In the genomic region with DNA sequence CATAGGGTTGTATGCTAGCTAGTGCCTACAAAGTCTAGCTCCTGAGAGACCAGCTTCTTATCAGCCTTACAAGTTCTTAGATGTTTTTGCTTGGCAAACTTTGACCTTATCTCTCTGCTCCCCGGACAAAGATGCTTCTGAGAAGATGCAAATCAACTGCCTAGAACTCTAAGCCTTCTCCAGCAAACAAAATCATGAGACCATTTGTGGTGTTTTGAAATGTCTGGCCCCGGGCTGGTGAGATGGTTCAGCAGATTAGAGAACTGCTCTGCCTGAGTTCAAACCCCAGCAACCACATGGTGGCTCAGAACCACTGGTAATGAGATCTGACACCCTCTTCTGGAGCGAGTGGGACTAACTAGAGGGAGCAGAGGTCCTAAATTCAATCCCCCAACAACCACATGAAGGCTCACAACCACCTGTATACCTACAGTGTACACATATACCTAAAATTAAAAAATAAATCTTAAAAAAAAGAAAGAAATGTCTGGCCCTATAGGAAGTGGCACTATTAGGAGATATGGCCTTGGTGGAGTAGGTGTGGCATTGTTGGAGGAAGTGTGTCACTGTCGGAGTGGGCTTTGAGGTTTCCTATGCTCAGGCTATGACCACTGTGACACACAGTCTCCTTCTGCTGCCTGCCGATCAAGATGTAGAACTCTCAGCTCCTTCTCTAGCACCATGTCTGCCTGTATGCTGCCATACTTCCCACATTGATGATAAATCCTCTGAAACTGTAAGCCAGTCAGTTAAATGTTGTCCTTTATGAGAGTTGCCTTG, we compare ENCODE assay signal across 29 mouse cellular contexts. TPM values are rescaled to one million over a fixed set of nuclear protein-coding genes. Genes with fewer than 3 reads are reported as not detected.
DNase-seq lines count a peak whose midpoint lies in the region; ATAC-seq and TF ChIP-seq lines count a peak whose summit lies in the region.
"Had no signal": no experiment of that assay in that cellular context is flagged by ENCODE, and none has a peak within 500 bp of the region (broad histone marks: within the 10 kb centered on the region; RNA-seq: fewer than 3 reads in every experiment).

No protein-coding gene starts in this region.

- ATAC-seq in liver, embryonic 12.5 days: no peak
- peak; percentile 34; the same call in 1 of the 2 replicates for ATAC-seq in G1E (ENCODE audit: extremely low read depth, insufficient number of reproducible peaks, low FRiP score, poor library complexity, severe bottlenecking)
- ATAC-seq in granulocyte monocyte progenitor cell, adult 5-6 weeks (replicated peaks; ENCODE audit: poor library complexity, severe bottlenecking): peak; percentile 54
- ATAC-seq in erythroblast, adult 5-6 weeks (replicated peaks; ENCODE audit: low FRiP score, poor library complexity, severe bottlenecking): no peak
- ATAC-seq: forebrain, embryonic 13.5 days; hindbrain, postnatal 0 days; intestine, postnatal 0 days; lung, postnatal 0 days; Patski had no signal

- H3K36me3 ChIP-seq in liver, embryonic 12.5 days: no peaks in the 10 kb centered on the region
- H3K36me3 ChIP-seq in G1E (replicated peaks): no peaks in the 10 kb centered on the region
- H3K36me3 ChIP-seq: hindbrain, embryonic 12.5 days; kidney, embryonic 15.5 days; limb, embryonic 13.5 days; stomach, embryonic 15.5 days had no signal

- peaks cover 43% of the 10 kb centered on the region for H3K4me1 ChIP-seq in liver, embryonic 12.5 days
- H3K4me1 ChIP-seq in G1E (ENCODE audit: insufficient read depth, low read depth, low read length): peaks cover 41% of the 10 kb centered on the region

- H3K4me3 ChIP-seq in liver, embryonic 12.5 days: no peak overlapping the region
- peak overlapping the region; percentile 17; the same call in 1 of the 2 replicates for H3K4me3 ChIP-seq in G1E (ENCODE audit: low read depth, low read length)
- H3K4me3 ChIP-seq: forebrain, embryonic 13.5 days; hindbrain, embryonic 12.5 days; kidney, embryonic 15.5 days; limb, embryonic 13.5 days; stomach, embryonic 15.5 days had no signal

- H3K27me3 ChIP-seq in liver, embryonic 12.5 days (replicated peaks): peaks cover 39% of the 10 kb centered on the region
- H3K27me3 ChIP-seq in G1E (ENCODE audit: insufficient read depth, low read length): peaks cover 19% of the 10 kb centered on the region
- H3K27me3 ChIP-seq: forebrain, embryonic 13.5 days; hindbrain, embryonic 12.5 days; kidney, embryonic 15.5 days; limb, embryonic 13.5 days; Patski; stomach, embryonic 15.5 days had no signal

- H3K4me2 ChIP-seq in liver, embryonic 12.5 days: no peak overlapping the region; the same call in 1 of the 2 replicates
- H3K4me2 ChIP-seq: forebrain, embryonic 13.5 days; hindbrain, embryonic 12.5 days; kidney, embryonic 15.5 days; limb, embryonic 13.5 days; stomach, embryonic 15.5 days had no signal

- 0 out of 2 replicates have a peak overlapping the region, but pooled peaks have one; percentile 31 for H3K27ac ChIP-seq in liver, embryonic 12.5 days
- H3K27ac ChIP-seq: forebrain, embryonic 13.5 days; hindbrain, embryonic 12.5 days; hindbrain, postnatal 0 days; kidney, embryonic 15.5 days; limb, embryonic 13.5 days; macrophage; stomach, embryonic 15.5 days had no signal

- DNase-seq in liver (no peak), G1E (ENCODE audit: low spot score) (no peak)
- peak; percentile 57 for DNase-seq in yolk sac, embryonic 10.5 days (ENCODE audit: low spot score)
- no peak for DNase-seq in spleen, postnatal 4 days (ENCODE audit: low spot score in 2 of 2)
- no peak for DNase-seq in lung, postnatal 4 days
- DNase-seq: adrenal gland, postnatal 25 days; cerebellum, adult 11-12 months; cerebellum, adult 9-11 months; gastrocnemius, postnatal 10 days; heart, postnatal 14 days; kidney, postnatal 25 days; lung, adult 18-20 months; midbrain, embryonic 14.5 days; retina, postnatal 1 day; right cerebral cortex, postnatal 14 days had no signal

- no peak overlapping the region for H3K9ac ChIP-seq in liver, embryonic 12.5 days
- H3K9ac ChIP-seq: forebrain, embryonic 13.5 days; hindbrain, embryonic 12.5 days; kidney, embryonic 15.5 days; limb, embryonic 13.5 days; stomach, embryonic 15.5 days had no signal

- no peaks in the 10 kb centered on the region for H3K9me3 ChIP-seq in liver, embryonic 12.5 days (replicated peaks)
- no peaks in the 10 kb centered on the region for H3K9me3 ChIP-seq in G1E (replicated peaks)
- H3K9me3 ChIP-seq: forebrain, embryonic 13.5 days; hindbrain, embryonic 12.5 days; kidney, embryonic 15.5 days; limb, embryonic 13.5 days; stomach, embryonic 15.5 days had no signal

- no peak for TF ChIP-seq CTCF in G1E (IDR thresholded peaks at IDR 0.05; ENCODE audit: low read depth, low read length)

- WGBS in liver, embryonic 12.5 days (ENCODE audit: insufficient replicate concordance): 21% methylated on average over 5 of the region's 5 CpGs

RNA-seq across cellular contexts. Expression of a gene that starts 10.2 kb away (rescaled TPM):
- 10.4 and 10.5 TPM in 2 replicates for polyA plus RNA-seq in liver, embryonic 12.5 days (2016; fragmentation: Nextera tagmentation; extraction: Ambion mirVana)
- total RNA-seq in G1E (2014; fragmentation: Nextera tagmentation): 4.6 and 8.7 TPM in 2 replicates
- 8.1 and 8.4 TPM in 2 replicates for total RNA-seq in G1E (2017)
- polyA plus RNA-seq in G1E (2012): 0.96 and 1.7 TPM in 2 replicates
- 3.5 and 4.1 TPM in 2 replicates for total RNA-seq in granulocyte monocyte progenitor cell, adult 5-6 weeks (2014; fragmentation: Nextera tagmentation)
- total RNA-seq in granulocyte monocyte progenitor cell, adult 5-6 weeks (2017): 5.9 and 8.1 TPM in 2 replicates
- 3.1 and 7.5 TPM in 2 replicates for total RNA-seq in erythroblast, adult 5-6 weeks (2015; ENCODE audit: low replicate concordance)
- 8.4 and 11.3 TPM in 2 replicates for total RNA-seq in erythroblast, adult 5-6 weeks (2017; ENCODE audit: low replicate concordance)

RNA-seq across cellular contexts. Expression of a gene that starts 17.8 kb away (rescaled TPM):
- polyA plus RNA-seq in liver, embryonic 12.5 days (2016; fragmentation: Nextera tagmentation; extraction: Ambion mirVana): 0.41 and 0.42 TPM in 2 replicates
- total RNA-seq in G1E (2014; fragmentation: Nextera tagmentation): 11.4 and 11.7 TPM in 2 replicates
- total RNA-seq in G1E (2017): 1.7 and 2.8 TPM in 2 replicates
- 6.7 and 7.0 TPM in 2 replicates for polyA plus RNA-seq in G1E (2012)
- 0.62 TPM in 1 of 2 replicates, not detected in the other for total RNA-seq in granulocyte monocyte progenitor cell, adult 5-6 weeks (2014; fragmentation: Nextera tagmentation)
- total RNA-seq in granulocyte monocyte progenitor cell, adult 5-6 weeks (2017): not detected in 2 replicates
- not detected in 2 replicates for total RNA-seq in erythroblast, adult 5-6 weeks (2015; ENCODE audit: low replicate concordance)
- total RNA-seq in erythroblast, adult 5-6 weeks (2017; ENCODE audit: low replicate concordance): 0.09 TPM in 1 of 2 replicates, not detected in the other
- total RNA-seq: monocyte, adult 5-6 weeks had no signal
- polyA plus RNA-seq: macrophage had no signal

RNA-seq across cellular contexts. Expression of a gene that starts 32.4 kb away (rescaled TPM):
- polyA plus RNA-seq in liver, embryonic 12.5 days (2016; fragmentation: Nextera tagmentation; extraction: Ambion mirVana): 34.2 and 34.7 TPM in 2 replicates
- 49.1 TPM in 2 replicates for total RNA-seq in G1E (2014; fragmentation: Nextera tagmentation)
- 48.0 and 52.7 TPM in 2 replicates for total RNA-seq in G1E (2017)
- polyA plus RNA-seq in G1E (2012): 17.5 and 20.0 TPM in 2 replicates
- 43.7 and 43.8 TPM in 2 replicates for total RNA-seq in granulocyte monocyte progenitor cell, adult 5-6 weeks (2014; fragmentation: Nextera tagmentation)
- total RNA-seq in granulocyte monocyte progenitor cell, adult 5-6 weeks (2017): 45.7 and 58.0 TPM in 2 replicates
- 26.9 and 42.2 TPM in 2 replicates for total RNA-seq in erythroblast, adult 5-6 weeks (2015; ENCODE audit: low replicate concordance)
- total RNA-seq in erythroblast, adult 5-6 weeks (2017; ENCODE audit: low replicate concordance): 64.8 and 71.7 TPM in 2 replicates

RNA-seq across cellular contexts. Expression of a gene that starts 37.1 kb away (rescaled TPM):
- 555 and 561 TPM in 2 replicates for polyA plus RNA-seq in liver, embryonic 12.5 days (2016; fragmentation: Nextera tagmentation; extraction: Ambion mirVana)
- 4,124 and 4,641 TPM in 2 replicates for total RNA-seq in G1E (2014; fragmentation: Nextera tagmentation)
- total RNA-seq in G1E (2017): 1,044 and 1,182 TPM in 2 replicates
- polyA plus RNA-seq in G1E (2012): 4,182 and 5,947 TPM in 2 replicates
- total RNA-seq in granulocyte monocyte progenitor cell, adult 5-6 weeks (2014; fragmentation: Nextera tagmentation): 2,754 and 2,968 TPM in 2 replicates
- 1,150 and 1,165 TPM in 2 replicates for total RNA-seq in granulocyte monocyte progenitor cell, adult 5-6 weeks (2017)
- 345 and 426 TPM in 2 replicates for total RNA-seq in erythroblast, adult 5-6 weeks (2015; ENCODE audit: low replicate concordance)
- 114 and 205 TPM in 2 replicates for total RNA-seq in erythroblast, adult 5-6 weeks (2017; ENCODE audit: low replicate concordance)

RNA-seq across cellular contexts. Expression of a gene that starts 40.4 kb away (rescaled TPM):
- polyA plus RNA-seq in liver, embryonic 12.5 days (2016; fragmentation: Nextera tagmentation; extraction: Ambion mirVana): 0.36 and 0.43 TPM in 2 replicates
- total RNA-seq in G1E (2014; fragmentation: Nextera tagmentation) (0.58 and 2.4 TPM in 2 replicates), G1E (2017) (0.76 and 1.0 TPM in 2 replicates)
- 0.05 and 0.06 TPM in 2 replicates for polyA plus RNA-seq in G1E (2012)
- total RNA-seq in granulocyte monocyte progenitor cell, adult 5-6 weeks (2014; fragmentation: Nextera tagmentation): 0.28 and 2.6 TPM in 2 replicates
- 0.52 and 1.6 TPM in 2 replicates for total RNA-seq in granulocyte monocyte progenitor cell, adult 5-6 weeks (2017)
- total RNA-seq in erythroblast, adult 5-6 weeks (2015; ENCODE audit: low replicate concordance): not detected in 2 replicates
- not detected in 2 replicates for total RNA-seq in erythroblast, adult 5-6 weeks (2017; ENCODE audit: low replicate concordance)
- total RNA-seq: monocyte, adult 5-6 weeks had no signal

Comparison
In these comparisons a context has a peak if more than half of its experiments do, and no peak if none do; other contexts are left out.
1. ATAC-seq: peak in G1E (single experiment) and granulocyte monocyte progenitor cell, adult 5-6 weeks (single experiment); none in liver, embryonic 12.5 days (single experiment) and erythroblast, adult 5-6 weeks (single experiment).